Mouse (Mus musculus) cerebellum, adult 11 months (tissue): Measurements from ENCODE around the gene Rundc3a.
"Not testable (repeated sequence)": the region's sequence is repeated elsewhere in the genome, so short reads cannot be mapped to it uniquely, and the experiment has no call there.

ENCODE experiments used
- DNase-seq: peaks from one replicate; pipeline ENCODE4 v3.0.0; 2022

Rundc3a gene

DNA sequence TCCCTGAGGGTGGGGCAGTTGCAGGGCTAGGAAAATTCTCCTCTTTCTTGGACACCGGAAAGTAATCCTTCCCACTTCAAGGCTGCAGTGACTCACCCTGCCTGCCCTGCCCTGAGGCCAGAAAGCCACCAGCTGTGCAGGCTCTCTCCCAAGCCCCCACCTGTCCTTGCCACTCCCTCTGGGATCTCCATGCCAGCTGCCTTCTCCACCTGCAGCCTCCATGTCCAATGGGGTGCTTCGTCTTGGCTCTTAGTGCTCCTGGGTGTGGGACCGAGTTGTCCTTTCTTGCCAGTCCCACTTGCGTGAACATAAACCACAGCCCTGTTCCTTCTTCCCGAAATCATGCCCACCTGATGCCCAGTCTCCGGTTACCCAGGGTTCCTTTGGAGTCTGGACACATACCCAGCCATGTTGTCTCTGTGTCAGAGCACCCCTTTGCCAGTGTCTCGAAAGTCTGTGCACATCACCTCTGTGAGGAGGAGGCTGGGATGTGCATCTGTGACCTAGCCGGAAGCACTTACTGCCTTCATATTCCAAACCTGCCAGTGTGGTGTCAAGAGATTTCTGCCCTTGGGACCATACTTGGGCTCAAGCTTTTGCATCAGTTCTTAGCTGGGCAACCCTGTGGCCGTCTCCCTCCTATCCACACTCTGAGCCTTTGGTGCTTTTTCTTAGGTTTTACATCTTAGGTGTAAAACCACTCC is 1.4 kb downstream of the Rundc3a start:
- DNase-seq = peak; percentile 53

DNA sequence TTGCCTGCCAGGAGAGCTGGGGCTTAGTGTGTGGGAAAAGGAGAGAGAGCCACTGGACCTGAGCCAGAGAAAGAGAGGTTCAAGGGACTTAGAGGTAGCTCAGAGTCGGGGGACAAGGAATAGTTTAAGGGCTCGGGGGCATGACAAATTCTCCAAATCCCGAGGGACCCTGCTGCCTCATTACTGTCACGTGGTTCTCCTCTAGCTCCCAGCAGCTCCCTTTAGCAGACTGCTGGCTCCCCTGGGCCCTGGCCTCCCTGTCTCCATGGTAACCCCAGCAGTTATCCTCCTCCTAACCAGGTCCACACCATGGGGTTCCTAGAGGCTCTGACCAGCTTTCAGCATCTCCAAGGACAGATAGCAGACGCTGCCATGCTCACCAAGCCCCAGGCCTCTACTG is 2.0 kb downstream of the Rundc3a start:
- peak; percentile 55 for DNase-seq

DNA sequence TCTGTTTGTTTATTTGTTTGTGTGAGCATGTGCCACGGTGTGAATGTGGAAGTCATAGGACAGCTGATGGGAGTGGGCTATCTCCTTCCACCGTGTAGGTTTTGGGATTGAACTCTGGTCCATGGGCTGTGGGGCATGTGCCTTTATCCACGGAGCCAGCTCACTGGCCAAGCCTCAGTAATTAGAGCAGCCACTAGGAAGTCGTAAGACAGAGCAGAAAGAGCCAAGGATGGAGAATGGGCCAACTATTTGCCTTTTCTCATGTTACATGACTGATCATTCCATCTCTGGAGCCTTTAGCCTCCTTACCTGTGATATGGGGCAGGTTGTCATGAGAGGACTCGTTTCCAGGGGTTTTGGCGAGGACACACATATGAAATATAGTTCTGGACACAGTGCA is 3.1 kb downstream of the Rundc3a start:
- no peak for DNase-seq

DNA sequence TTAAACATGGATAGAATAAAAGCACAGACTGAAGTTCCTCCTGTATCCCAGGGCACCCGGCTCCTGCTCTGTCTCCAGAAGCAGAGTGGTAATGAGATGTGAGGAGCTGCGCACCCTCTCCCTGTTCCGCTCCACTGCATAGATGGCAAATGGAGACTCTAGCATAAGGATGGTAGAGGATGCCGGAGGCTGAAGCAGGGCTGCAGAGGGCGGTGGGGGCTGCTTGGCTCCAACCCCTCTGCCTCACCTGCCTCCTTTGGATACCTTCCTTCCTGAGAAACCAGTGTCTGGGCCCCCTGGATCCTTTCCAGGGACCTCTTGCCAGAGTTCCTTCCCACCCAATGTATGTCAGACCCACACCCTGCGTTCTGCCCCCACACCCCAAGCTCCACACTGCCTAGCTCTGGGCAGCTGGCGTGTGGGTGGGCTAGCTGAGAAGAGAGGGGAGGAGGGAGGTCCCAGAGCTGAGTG is 3.5 kb downstream of the Rundc3a start:
- DNase-seq = no peak

DNA sequence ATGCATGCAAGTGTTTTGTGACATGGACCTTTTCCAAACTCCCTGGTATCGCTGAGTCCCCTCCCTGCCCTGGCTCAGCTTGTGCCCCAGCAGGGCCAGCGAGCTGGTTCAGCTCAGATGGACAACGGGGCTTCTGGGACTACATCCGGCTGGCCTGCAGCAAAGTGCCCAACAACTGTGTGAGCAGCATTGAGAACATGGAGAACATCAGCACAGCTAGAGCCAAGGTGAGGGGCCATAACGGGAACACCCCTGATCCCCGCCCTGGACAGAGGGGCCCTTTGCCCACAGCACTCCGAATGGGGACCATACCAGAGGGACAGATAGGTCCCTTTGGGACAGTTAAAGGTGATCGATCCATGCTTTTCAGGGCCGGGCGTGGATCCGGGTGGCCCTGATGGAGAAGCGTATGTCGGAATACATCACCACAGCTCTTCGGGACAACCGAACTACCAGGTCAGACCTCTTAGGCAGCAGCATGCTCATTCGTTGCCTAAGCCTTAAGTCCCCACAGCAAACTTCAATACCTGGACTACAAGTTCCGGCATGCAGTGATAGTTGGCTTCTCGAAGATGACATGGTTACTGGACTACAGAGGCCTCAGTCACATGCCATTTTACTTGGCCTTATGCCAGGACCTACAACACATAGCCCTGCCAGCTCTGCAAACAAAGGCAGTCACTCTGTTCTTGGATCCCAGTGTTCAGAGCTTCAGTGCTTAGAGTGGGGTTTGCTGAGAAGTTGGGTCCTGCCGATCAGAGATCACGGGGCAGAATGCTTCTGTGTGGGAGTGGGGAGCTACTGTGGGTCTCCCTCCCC is 5.0 kb downstream of the Rundc3a start:
- peak; percentile 64 for DNase-seq

DNA sequence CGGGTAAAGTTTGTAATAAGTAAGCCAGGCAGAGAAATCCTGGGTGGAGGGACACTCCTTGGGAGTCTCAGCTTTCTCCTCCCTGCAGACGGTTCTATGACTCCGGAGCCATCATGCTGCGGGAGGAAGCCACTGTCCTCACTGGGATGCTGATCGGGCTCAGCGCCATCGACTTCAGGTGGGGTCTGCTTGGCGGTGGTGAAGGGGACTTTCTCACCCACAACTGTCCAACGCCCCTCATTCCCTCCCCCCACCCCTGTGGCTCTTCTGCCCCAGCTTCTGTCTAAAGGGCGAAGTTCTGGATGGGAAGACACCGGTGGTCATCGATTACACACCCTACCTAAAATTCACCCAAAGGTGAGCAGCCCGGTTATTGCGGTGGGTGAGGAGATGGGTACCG is 5.9 kb downstream of the Rundc3a start:
- DNase-seq = no peak

DNA sequence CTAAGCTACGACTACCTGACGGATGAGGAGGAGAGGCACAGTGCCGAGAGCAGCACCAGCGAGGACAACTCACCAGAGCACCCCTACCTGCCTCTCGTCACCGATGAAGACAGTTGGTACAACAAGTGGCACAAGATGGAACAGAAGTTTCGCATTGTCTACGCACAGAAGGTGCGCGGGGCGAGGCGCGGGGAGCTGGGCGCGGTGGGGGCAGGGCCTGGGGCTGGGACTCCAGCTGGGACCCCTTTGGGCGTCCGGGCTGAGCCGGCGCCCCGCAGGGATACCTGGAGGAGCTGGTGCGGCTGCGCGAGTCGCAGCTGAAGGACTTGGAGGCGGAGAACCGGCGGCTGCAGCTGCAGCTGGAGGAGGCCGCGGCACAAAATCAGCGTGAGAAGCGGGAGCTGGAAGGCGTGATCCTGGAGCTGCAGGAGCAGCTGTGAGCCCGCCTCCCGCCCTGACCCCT is 6.4 kb downstream of the Rundc3a start:
- DNase-seq = peak; percentile 41

DNA sequence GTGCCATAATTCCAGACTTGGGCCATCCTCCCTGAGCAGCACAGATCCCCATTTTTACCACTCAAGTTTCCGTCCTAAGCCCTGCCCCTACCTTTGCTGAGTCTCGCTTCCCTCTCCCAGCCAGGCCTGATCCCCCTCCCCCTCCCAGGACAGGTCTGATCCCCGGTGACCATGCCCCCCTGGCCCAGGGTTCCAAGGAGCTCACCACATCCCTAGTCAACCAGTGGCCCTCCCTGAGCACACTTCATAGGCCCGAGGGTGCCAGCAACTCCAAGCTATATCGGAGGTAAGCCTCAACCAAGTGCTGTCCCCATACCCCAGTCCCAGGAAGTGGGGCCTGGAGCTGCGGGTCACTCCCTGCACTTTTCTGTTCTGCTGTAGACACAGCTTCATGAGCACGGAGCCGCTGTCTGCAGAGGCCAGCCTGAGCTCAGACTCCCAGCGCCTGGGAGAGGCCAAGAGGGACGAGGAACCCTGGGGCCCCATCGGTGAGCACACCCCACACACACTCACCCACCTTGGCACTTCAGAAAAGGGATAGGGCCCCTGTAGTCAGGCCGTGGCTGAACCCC is 7.4 kb downstream of the Rundc3a start:
- DNase-seq = no peak

DNA sequence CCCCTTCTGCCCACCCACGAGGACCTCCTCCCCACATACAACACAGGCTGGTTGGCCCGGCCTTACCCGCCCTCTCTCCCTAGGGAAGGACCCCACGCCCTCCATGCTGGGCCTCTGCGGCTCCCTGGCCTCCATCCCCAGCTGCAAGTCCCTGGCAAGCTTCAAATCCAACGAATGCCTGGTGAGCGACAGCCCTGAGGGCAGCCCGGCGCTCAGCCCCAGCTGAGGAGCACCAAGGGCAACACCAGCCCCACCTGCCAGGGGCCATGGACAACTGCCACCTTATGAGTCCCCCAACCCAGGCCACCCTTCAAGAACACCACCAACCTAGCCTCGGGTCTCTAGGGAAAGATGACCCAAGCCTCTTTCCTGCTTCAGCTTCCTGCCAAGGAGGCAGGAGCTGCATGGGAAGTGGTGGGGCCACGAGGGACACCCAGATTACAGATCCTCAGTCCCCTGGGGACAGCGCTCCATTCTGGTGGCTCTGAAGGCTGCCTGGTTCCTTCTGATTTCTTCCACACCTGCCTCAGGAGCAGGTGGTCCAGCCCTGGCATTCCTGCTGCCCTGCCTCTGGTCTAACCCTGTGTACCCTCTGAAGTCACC is 8.8 kb downstream of the Rundc3a start:
- DNase-seq = no peak

DNA sequence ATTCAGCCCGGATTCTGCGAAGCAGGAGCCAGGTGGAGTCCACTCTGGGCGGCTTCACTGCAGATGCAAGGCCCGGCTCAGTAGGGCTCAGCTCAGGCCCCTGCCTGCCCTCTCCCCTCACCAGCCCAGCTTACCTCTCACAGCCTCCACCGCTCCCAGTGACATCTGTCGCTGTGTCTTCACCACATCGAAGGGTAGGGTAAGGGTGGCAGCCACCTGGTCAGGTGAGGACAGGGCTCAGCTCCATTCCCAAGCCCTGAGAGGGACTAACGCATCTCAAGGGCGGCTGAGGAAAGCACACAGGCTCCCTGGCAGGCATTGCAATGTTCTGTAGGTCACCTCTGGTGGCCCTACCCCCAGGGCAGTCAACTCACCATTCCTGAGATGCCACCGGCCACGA is 10.5 kb downstream of the Rundc3a start:
- DNase-seq = no peak

DNA sequence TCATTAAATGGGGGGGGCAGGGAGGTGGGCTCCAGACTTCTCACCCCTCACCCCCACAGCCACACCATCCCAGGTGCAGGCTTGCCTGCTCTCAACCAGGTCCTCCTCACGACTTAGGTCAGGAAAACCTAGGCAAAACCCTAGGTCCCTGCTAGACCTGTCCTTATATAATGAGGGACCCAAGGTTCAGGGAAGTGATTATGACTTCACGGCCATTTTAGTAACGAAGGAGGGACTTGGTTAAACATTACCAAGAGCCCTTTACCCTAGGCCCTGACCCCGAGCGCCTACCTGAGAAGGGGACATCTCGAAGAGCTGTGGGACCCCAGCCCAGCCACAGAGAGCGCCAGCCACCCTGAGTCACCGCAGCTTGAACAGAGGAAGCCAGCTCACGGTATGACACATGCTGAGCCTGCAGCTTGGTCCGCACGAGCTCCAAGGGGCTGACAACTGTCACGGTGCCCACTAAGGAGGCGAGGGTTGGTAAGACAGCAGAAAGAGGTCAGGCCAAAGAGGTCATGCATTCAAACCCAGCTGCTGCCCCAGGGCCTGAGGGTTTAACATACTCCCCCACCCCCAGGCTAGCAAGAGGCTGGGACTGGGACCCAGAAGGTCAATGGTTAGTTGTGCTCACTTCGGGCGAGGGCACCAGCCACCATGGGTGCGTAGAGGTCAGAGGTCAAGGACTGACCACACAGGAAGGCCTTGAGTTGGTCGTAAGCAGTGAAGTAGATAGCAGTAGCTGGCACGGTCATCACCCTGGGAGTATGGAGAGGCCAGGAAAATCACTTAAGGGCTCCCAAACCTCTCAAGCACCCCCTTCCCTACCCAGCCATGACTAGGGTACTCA is 11.2 kb downstream of the Rundc3a start:
- DNase-seq = no peak

DNA sequence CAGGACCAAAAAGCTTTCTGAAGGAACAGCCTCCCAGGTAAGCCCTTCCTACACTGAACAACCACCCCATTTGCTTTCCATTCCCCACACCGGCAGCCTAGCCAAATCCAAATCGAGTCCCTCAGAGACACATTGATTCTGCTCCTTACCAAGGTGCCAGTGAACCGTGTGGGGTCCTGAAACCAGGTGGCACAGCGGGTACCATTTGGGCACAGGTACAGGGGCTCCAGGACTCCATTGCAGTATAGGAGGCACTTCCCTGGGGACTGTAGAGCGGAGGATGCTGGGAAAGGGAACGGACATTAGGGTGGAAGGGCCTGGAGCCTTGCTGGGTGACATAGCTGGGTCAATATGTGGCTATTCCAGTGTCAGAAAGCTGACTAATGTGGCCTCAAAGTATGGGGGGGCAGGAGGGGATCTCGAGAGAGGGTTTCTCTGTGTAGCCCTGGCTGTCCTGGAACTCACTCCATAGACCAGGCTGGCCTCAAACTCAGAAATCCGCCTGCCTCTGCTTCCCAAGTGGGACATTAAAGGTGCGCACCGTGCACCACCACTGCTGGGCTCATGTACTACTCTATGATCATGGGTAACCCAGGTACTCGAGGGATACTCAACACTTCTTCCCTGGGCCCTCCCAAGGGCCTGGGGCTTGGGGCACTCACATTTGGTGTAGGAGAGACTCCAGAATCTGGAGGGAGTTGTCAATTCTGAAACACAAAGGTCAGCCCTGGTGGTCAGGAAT is 12.5 kb downstream of the Rundc3a start:
- no peak for DNase-seq

DNA sequence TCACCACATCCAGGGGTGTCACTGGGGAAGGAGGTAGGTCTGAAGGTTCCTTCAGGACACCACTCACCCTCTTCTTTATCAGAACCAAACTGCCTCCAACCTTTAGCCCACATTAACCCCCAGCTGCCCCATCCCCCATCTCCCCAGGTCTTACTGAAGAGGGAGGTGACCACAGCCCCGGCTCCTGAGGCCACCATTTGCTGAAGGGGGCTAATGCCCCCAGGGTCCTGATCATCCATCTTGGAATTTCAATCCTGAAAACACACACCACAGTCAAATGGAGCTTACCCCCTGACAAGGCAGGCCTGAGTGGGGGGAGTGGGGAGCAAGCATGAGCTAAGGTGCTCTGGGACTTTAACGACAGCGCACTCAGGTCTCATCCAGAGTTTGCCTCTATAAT is 13.2 kb downstream of the Rundc3a start:
- no peak for DNase-seq

DNA sequence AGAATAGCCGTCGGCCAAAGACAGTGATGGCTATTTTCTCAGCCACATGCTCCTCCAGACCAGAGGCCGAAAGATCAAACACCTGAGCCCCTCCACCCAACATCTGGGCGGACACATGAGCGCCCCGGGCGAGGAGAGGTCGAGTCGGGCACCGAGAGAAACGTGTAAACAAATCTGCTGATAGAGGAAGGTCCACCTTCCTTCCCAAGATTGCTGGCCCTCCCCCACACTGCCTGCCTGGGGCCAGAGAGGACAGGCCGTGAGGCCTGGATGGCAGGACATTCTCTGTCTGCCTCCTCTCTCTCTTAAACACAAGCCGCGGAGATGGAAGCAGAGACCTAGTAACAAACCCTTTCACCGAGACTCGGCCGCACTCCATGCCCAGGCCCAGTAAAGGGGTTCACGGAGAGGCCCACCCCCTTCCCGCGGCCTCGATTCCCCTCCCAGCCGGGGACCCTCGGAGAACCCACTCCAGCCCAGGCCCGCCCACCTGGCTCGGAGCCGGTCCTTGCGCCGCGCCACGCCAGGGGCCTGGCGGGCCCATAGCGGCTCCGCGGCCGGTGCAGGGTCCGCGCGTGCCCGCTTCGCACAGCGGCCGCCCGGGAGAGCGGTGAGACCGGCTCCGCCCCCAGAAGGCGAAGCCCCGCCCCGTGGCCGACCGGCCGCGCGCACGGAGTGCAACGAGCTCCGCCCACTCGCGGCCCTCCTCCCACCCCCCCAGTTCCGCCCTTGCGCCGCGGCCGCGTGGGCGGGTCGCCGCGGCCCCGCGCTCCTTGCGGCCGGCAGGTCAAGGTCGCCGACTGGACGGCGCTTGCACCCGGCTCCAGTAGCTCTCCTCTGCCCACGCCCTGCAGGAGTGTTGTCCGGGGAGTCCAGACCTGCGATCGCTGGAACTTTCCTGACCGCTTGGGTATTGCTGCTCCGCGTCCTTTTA is 14.0 kb downstream of the Rundc3a start:
- DNase-seq = peak; percentile 93

DNA sequence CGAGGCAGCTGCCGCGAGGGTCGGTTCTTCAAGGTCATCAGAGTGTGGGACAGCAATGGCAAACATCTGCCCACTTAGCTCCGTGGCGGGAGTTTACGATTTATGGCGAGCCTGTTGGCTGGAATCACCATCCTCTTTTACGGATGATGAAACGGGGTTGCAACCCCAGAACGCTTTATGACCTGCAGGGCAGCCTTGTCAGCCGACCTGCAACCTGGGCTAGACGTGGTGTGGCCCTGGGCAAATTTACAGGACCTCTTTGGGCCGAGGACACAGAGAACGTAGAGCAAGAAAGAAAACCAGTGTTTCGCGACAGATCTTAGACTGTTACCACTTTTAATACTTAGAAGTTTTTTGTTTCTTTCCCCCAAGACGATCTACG is 14.6 kb downstream of the Rundc3a start, which contains the start of gene Slc25a39:
Slc25a39 (minus strand) TSS at position 113 of the 382 bp plus-strand sequence.
- no peak for DNase-seq

DNA sequence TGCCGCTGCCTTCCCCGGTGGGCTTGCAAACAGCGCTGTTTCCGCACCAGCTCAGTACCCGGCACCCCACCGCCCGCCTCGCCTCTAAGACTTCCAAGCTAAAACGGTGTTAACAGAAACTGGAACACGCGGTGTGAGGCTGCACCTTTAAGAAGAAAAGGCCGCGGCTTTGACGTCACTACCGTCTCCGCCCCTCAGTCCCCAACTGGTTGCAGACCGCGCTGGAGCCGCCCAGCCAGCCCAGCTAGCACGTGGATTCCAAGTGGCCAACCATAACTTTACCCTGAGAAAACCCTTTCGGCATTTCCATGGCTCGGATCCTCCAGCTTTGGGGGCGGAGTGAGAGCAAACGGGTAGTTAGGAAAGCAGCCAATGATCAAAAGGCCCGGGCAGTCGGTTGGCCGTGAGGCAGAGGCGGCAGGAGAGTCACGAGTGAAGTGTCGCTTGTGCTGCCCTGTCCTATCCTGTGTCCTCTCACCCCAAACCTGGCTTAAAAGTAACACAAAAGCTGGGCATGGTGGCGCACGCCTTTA is 15.2 kb downstream of the Rundc3a start:
- DNase-seq = peak; percentile 95

DNA sequence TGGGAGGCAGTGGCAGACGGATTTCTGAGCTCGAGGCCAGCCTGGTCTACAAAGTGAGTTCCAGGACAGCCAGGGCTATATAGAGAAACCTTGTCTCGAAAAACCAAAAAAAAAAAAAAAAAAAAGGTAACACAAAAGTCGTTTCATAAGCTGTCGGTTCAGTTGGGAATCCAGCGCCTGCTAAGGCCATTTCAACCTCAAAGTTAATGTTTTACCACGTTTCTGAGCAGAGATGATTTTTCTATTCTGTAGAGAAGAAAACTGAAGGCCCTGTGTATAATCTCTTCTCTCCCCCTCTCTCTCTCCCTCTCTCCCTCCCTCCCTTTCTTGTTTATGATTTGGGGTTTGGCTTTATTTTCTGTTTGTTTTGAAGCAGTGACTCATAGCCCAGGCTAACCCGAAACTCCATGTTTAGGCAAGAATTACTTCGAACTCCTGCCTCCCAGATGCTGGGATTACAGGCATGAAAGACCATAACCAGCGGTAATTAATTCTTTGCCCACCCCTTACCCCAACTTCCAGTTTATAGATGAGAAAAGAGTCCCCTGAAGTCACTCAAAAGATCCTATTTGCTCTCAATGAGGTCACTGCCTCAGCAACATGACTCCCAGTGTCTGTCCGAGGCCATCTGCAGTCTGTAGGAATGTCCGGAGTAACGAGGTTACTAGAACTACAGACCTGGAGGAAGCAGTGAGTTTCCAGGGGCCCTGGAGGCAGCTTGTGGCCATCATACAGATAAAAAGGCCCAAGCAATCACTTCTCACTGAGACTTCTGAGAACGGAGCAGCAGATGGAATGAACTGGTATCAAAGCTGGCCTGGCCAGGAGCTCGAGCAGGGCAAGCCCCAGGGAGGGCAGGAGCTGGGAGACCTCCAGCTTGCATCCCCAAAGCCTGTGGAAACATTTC is 15.9 kb downstream of the Rundc3a start:
- no peak for DNase-seq

DNA sequence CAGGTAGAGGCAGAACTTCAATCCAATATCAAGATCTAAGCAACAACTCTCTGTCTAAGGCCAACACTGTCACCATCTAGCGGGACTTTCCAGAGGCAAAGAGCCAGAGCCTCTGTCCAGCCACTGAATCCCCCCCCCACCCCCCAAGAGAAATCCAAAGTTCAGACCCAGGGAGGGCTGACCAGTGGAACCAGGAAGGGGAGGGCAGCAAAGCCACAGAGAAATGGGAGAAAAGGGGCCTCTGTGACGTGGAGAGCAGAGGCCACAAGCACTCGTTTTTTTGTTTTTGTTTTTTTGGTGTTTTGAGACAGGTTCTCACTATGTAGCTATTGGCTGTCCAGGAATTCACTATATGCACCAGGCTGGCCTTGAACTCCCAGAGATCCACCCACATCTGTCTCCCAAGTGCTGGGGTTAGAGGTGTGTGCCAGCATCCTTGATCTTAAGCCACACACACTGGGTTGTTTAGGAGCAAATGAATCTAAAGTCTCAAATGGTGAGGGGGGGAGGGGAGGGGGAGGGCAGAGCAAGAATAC is 16.7 kb downstream of the Rundc3a start:
- DNase-seq = no peak

DNA sequence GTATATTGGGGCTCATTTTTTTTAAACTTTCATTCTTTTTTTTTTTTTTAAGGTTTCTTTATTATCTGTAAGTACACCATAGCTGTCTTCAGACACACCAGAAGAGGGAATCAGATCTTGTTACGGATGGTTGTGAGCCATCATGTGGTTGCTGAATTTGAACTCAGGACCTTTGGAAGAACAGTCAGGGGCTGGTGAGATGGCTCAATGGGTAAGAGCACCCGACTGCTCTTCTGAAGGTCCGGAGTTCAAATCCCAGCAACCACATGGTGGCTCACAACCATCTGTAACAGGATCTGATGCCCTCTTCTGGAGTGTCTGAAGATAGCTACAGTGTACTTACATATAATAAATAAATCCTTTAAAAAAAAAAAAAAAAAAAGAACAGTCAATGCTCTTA is 17.1 kb downstream of the Rundc3a start:
- DNase-seq = not testable (repeated sequence)
